Mouse (Mus musculus) CD4-positive, CD25-positive, alpha-beta regulatory T cell (primary cell): ENCODE data around the gene Hmgcs1. TPM values are rescaled to one million over a fixed set of nuclear protein-coding genes. Genes with fewer than 3 reads are reported as not detected.

Source experiments
- polyA plus RNA-seq: library from polyadenylated mRNA; unstranded; fragments of 100-300 nt; shearing (Covaris generic); gene quantifications from one replicate; pipeline ENCODE4 v1.2.1, GENCODE M21; 2017

The Hmgcs1 gene
- polyA plus RNA-seq: 39.7 TPM

DNA sequence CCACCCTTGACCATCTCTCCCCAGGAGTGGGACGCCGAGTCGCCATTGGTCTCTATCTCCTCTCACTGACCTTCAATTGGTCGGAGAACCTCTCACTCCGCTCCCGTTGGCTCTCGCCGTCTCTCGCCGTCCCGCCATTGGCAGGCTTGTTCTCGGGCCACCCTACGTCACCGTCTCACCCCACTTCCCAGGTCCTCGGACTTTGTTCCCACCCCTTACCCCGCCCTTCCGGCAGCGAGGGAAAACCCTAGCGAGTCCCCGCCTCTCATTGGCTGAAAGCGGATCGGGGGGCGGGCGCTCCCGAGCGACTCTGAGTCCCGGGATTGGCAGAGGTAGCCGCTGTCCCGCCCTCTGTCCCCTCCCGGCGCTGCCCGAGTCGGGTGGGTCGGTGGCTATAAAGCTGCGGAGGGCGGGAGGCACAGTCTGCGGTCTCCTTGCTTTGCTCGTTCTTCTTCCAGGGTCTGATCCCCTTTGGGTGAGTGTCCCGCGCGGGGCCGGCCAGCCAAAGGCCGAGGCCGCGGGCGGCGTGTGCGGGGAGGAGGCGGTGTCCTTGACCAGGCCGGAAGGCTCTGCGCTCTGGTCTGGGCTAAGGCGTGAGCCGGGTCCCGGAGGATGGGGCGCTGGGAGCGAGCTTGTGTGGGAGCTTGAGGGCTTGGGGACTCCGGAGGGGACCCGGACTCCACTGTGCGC is at the start of gene Hmgcs1:
Gene Hmgcs1, plus strand, starts transcription at position 341 of the 690 bp plus-strand sequence.

DNA sequence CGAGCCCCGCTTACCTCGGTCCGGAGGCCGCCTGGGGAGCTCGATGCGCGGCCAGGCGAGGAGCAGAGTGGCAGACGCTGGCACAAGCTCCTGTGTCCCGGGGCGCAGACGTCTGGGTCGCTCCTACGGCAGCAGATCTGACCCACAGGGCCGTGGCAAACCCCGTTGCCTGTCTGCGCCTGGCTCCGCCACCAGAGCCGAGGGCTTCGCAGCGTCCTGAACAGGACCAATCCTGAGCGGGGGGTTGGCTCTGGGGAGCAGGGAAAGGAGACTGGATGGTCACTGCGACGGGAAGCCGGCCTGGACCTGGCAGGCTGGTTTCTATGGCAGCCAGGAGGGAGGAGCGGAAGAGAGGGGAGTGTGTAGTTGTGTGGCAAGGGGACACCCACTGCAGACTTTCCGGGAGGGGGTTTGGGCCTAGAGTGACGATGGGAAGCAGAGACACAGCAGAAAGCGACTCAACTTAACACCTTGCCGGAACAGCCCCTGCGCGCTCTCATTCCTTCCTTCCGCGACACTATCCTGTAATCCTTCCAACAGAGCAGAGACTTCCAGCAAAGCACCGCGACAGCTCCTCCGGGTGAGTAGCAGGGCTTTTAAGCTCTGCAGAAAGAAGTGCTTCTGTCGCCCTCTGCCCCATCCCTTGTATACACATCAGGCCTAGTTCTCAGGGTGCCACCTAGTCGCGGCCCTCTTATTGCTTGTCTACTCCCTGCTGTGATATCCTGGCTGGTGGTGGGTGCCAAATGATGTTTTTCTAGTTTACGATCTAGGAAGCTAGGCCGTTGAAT is 65.7 kb downstream of the Hmgcs1 start, which contains the start of gene Nim1k:
Gene Nim1k, minus strand, starts transcription at position 202 of the 791 bp plus-strand sequence.

Other genes with a start within 250 kb of the Hmgcs1 start
- 103 TPM for gene 4833420G17Rik, start 227.6 kb upstream of the Hmgcs1 start, polyA plus RNA-seq
- gene Tmem267, start 202.3 kb upstream of the Hmgcs1 start, polyA plus RNA-seq: 2.0 TPM
- 1.1 TPM for gene 3110070M22Rik, start 202.0 kb upstream of the Hmgcs1 start, polyA plus RNA-seq
- 0.07 TPM for gene Ccl28, start 66.6 kb upstream of the Hmgcs1 start, polyA plus RNA-seq
- 1.1 TPM for gene Nim1k, start 65.5 kb downstream of the Hmgcs1 start, polyA plus RNA-seq
- 31.5 TPM for gene Zfp131, start 100.5 kb downstream of the Hmgcs1 start, polyA plus RNA-seq
- gene AF067063, start 139.8 kb downstream of the Hmgcs1 start, polyA plus RNA-seq: not detected
- not detected for gene D13Ertd608e, start 145.6 kb downstream of the Hmgcs1 start, polyA plus RNA-seq
- not detected for gene Tcstv1, start 204.4 kb downstream of the Hmgcs1 start, polyA plus RNA-seq
- not detected for gene Gm21761, start 238.9 kb downstream of the Hmgcs1 start, polyA plus RNA-seq